Mouse (Mus musculus): Measurements from ENCODE around the gene Aig1.

Gene Aig1

DNA sequence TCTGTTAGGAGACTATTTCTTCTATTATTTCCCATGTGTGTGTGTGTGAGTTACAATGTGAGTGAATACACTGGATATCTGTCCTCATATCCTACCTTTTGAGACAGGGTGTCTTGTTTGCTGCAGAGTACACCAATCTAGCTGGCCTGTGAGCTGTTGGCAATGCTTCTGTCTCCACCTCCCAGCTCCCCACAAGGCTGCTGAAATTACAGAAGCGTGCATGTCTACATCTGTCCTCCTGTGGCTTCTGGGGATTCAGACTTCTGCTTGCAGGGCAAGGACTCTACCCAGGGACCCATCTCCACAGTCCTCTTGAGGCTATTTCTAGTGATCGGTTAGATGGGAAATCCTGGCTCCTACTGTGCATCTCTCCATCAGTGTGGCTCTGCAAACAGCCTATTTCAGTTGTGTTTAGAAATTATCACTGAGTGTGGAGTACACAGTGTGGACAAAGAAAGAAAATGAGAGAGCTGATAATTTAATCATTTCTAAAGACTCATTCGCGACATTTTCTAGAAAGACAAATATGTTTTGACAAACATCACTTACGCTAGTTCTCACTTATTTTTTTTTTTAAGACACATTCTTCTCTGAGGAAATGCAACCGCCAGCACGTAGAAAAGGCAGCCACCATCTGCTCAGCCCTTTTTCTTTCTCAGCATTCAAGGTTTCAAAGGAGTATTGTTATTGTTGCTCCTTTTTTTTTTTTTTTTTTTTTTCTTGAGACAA lies 194.3 kb downstream of the Aig1 start:
- TF ChIP-seq GATA4 (IDR thresholded peaks at IDR 0.05; ENCODE audit: insufficient replicate concordance, low read length), result no peak

- no peak for TF ChIP-seq GATA4 (IDR thresholded peaks at IDR 0.05; ENCODE audit: insufficient replicate concordance, low read length)
Measured at GRCm38 (mm10) chr10:13667166-13667696, 201.5 kb downstream of the Aig1 start.

DNA sequence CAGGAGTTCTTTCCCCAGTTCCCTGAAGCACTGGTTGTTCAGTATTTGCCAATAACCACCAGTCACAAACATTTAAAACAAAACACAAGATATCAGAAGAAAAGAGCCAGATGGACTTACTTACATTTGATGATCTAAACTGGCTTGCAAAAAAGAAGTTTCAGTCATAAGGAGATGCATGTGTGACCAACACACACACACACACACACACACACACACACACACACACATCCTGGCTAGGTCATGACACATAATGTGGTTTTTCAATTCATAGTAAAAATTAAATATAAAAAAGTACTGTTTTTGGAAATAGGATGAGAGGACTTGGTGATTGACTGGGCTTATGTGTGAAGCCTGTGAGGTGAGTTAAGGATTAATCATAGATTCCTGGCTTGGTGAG lies 205.3 kb downstream of the Aig1 start:
- TF ChIP-seq GATA4 (IDR thresholded peaks at IDR 0.05; ENCODE audit: insufficient replicate concordance, low read length), result no peak

GRCm38 (mm10) chr10:13659778-13660177 lies 209.0 kb downstream of the Aig1 start:
- no peak for TF ChIP-seq GATA4 (IDR thresholded peaks at IDR 0.05; ENCODE audit: insufficient replicate concordance, low read length)

DNA sequence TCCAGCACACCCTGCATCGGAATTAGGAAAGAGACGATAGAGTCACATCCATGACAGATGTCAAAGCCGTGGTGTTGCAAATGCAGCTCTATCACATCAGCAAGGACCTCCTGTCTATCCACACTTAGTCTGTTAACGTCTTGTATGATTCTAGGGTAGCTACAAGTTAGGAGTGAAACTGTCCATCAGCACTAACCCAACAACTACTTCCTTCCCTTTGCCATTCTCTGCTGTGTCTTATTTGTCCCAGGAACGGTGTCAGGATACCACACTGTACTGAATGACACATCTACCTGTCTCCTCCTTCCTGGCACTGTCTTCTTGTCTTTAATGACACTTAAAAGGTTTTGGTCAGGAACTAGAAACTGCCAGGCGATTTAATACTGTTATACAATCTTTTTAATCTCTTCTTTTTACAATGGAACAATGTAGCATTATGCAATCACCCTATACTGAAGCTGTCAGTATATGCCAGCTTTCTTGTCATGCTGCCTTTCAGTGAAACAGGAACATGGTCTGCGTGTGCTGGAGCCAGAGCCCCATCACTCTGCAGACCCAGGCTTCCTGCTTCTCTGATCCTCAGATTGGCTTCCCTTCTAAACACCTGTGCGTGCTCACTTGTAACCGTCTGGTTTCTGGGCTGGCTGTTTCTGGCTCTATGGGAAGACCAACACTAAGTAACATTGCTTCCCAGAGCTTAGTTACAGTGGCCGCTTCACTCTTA lies 214.9 kb downstream of the Aig1 start:
- no peak for TF ChIP-seq GATA4 (IDR thresholded peaks at IDR 0.05; ENCODE audit: insufficient replicate concordance, low read length)

- TF ChIP-seq GATA4 (IDR thresholded peaks at IDR 0.05; ENCODE audit: insufficient replicate concordance, low read length), result no peak
Measured at GRCm38 (mm10) chr10:13653326-13653725, 215.5 kb downstream of the Aig1 start.

DNA sequence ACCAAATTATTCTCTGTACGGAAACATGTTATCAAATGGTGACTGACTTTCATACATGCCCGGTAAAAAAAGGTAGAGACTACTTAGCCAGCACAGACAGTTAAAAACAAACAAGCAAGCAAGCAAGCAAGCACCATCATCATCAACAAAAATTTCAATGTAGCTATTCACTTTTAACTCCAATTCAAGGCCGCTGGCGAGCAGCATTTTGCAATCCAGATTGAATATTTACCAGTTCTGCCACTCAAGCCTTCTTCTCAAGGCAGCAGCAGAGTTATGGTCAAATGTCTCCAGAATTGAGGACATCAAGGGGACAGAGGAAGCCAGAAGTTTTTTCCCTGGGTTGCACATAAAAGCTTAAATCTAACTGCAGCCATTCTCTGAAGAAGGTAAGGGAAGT lies 216.7 kb downstream of the Aig1 start:
- no peak for TF ChIP-seq GATA4 (IDR thresholded peaks at IDR 0.05; ENCODE audit: insufficient replicate concordance, low read length)

DNA sequence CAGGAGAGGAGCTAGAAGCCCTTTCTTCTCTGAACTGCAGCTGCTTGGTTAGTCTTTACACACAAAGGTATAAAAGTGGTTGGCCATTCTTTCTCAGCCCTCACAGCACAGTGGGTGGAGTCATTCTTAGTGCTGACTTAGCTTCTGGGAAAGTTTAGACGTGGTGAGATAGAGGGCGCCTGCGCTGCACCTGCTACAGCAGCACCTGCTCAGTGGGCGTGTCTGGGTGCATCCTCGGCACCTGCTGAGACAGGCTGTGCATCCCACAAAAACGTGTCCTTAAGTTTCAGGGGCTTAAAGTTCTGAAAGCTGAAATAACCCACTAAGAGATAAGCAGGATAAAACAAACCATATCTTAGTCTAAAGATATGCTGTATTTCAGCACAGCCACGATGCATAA lies 227.0 kb downstream of the Aig1 start:
- TF ChIP-seq GATA4 (IDR thresholded peaks at IDR 0.05; ENCODE audit: insufficient replicate concordance, low read length), result no peak

GRCm38 (mm10) chr10:13631796-13632195 lies 237.0 kb downstream of the Aig1 start:
- no peak for TF ChIP-seq GATA4 (IDR thresholded peaks at IDR 0.05; ENCODE audit: insufficient replicate concordance, low read length)

DNA sequence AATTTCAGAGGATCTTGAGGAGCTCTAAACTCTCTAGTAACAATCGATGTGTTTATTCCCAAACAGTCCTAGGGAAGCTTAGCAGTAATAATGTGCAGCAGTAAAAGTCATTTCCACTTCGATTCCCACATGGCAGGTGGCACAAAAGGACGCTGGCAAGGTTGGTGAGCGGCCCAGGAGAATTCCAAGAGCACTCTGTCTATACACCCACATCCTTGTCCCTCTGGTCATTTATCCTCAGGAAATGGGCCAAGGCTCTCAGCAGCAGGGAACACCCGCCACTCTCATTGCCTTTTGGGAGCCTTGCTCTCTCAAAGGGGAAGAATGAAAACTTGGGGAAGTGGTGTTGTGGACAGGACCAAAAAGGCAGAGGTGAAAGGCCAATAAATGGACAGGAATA lies 245.0 kb downstream of the Aig1 start:
- no peak for TF ChIP-seq GATA4 (IDR thresholded peaks at IDR 0.05; ENCODE audit: insufficient replicate concordance, low read length)

- no peak for TF ChIP-seq GATA4 (IDR thresholded peaks at IDR 0.05; ENCODE audit: insufficient replicate concordance, low read length)
Measured at GRCm38 (mm10) chr10:13600926-13601325, 267.9 kb downstream of the Aig1 start.

GRCm38 (mm10) chr10:13597491-13597890 lies 271.3 kb downstream of the Aig1 start:
- no peak for TF ChIP-seq GATA4 (IDR thresholded peaks at IDR 0.05; ENCODE audit: insufficient replicate concordance, low read length)

Data from liver, adult (tissue).